Mouse (Mus musculus) CH12.LX (cell line): ENCODE data around the gene Cd55.

ENCODE experiments used
- BHLHE40 ChIP-seq: IDR thresholded peaks from 2 replicates; pipeline ENCODE4 v1.6.1; 2011; ENCODE audit warnings: mild to moderate bottlenecking, low read depth, low read length, improper control_type of control experiment
- CTCF ChIP-seq, 2 experiments: IDR thresholded peaks in 1 of 2; conservative IDR thresholded peaks in 1 of 2; 2 replicates each; pipeline ENCODE4 v1.5.1; 2011 to 2012; ENCODE audit warnings: low read depth in 2 of 2, low read length in 2 of 2, improper control_type of control experiment in 1 of 2, inconsistent platforms in 1 of 2, mild to moderate bottlenecking in 1 of 2, moderate library complexity in 1 of 2
- EP300 ChIP-seq: IDR thresholded peaks from 2 replicates; pipeline ENCODE4 v1.6.1; 2011; ENCODE audit warnings: low read length, improper control_type of control experiment
- JUND ChIP-seq: conservative IDR thresholded peaks from 2 replicates; pipeline ENCODE4 v1.6.1; 2011; ENCODE audit warnings: low read depth, low read length, improper control_type of control experiment
- MAZ ChIP-seq: IDR thresholded peaks from 2 replicates; pipeline ENCODE4 v1.6.1; 2012; ENCODE audit warnings: low read depth, mild to moderate bottlenecking, inconsistent platforms, low read length, improper control_type of control experiment, moderate library complexity
- MEF2A ChIP-seq: IDR thresholded peaks from 2 replicates; pipeline ENCODE4 v1.6.1; 2014; ENCODE audit warnings: low read depth, mild to moderate bottlenecking, inconsistent platforms, low read length, improper control_type of control experiment, borderline replicate concordance
- POLR2A ChIP-seq: IDR thresholded peaks from 2 replicates; pipeline ENCODE4 v1.6.1; 2011; ENCODE audit warnings: low read depth, mild to moderate bottlenecking, improper control_type of control experiment, low read length
- RAD21 ChIP-seq: IDR thresholded peaks from 2 replicates; pipeline ENCODE4 v1.6.1; 2011; ENCODE audit warnings: low read depth, mild to moderate bottlenecking, low read length, improper control_type of control experiment, moderate library complexity

GRCm38 (mm10) chr1:130467453-130467852 lies 4.9 kb upstream of the Cd55 start:
- TF ChIP-seq BHLHE40, result no peak
- TF ChIP-seq JUND, result no peak
- no peak for TF ChIP-seq RAD21
- TF ChIP-seq MAZ, result no peak
- TF ChIP-seq CTCF (conservative IDR thresholded peaks at IDR 0.05 in 1 of 2, IDR thresholded peaks at IDR 0.05 in 1 of 2; ENCODE audit: low read depth in 2 of 2, low read length in 2 of 2), result no peak
- no peak for TF ChIP-seq POLR2A
- no peak for TF ChIP-seq EP300
- TF ChIP-seq MEF2A, result no peak
